Mouse (Mus musculus) gastrocnemius, adult 2 months (tissue): ENCODE measurements around the gene Usp21. TPM values are rescaled to one million over a fixed set of nuclear protein-coding genes. Genes with fewer than 3 reads are reported as not detected.
"Not testable (repeated sequence)": the region's sequence is repeated elsewhere in the genome, so short reads cannot be mapped to it uniquely, and the experiment has no call there.

Experiments
- DNase-seq: peaks from one replicate; pipeline ENCODE4 v3.0.0; 2022
- H3K27ac ChIP-seq: fragments of 200-600 bp; 2 replicates; pipeline ENCODE4 v1.8.1; 2022; ENCODE audit warnings: mild to moderate bottlenecking
- H3K4me3 ChIP-seq: fragments of 200-600 bp; 2 replicates; pipeline ENCODE4 v1.8.1; 2022; ENCODE audit warnings: mild to moderate bottlenecking, moderate library complexity
- CTCF ChIP-seq: fragments of 200-600 bp; IDR thresholded peaks from 2 replicates; pipeline ENCODE4 v1.8.1; 2022; ENCODE audit warnings: antibody characterized with exemption, mild to moderate bottlenecking, moderate library complexity
- intact Hi-C: fragments of 180-260 bp; cut with DNase I; formaldehyde crosslinking; loops from one replicate; pipeline ENCODE4 v1.15.1; 2025
- long read RNA-seq, 2 experiments: library from polyadenylated mRNA; stranded (forward); transcript quantifications; one replicate each; pipeline ENCODE4 v2.0.0; 2021
- total RNA-seq, 2 experiments: library from RNA; stranded (reverse); gene quantifications; 2 replicates each; pipeline ENCODE4 v1.2.3; 2021

Usp21 gene
- 10 to 100 TPM; 15.8 to 18.7 TPM for total RNA-seq
- long read RNA-seq, experiment 1, transcript Usp21-201 (13 exons, 2,219 nt) = major isoform, 24 of 34 reads
- long read RNA-seq, experiment 1, partial matches to known transcripts = 0 of 34 reads
- long read RNA-seq, experiment 1, other reads (novel, unspliced or antisense) = 8 of 34 reads
- long read RNA-seq, experiment 2, transcript Usp21-201 (13 exons, 2,219 nt) = major isoform, 10 of 18 reads
- long read RNA-seq, experiment 2, partial matches to known transcripts = 1 of 18 reads
- long read RNA-seq, experiment 2, other reads (novel, unspliced or antisense) = 5 of 18 reads

DNA sequence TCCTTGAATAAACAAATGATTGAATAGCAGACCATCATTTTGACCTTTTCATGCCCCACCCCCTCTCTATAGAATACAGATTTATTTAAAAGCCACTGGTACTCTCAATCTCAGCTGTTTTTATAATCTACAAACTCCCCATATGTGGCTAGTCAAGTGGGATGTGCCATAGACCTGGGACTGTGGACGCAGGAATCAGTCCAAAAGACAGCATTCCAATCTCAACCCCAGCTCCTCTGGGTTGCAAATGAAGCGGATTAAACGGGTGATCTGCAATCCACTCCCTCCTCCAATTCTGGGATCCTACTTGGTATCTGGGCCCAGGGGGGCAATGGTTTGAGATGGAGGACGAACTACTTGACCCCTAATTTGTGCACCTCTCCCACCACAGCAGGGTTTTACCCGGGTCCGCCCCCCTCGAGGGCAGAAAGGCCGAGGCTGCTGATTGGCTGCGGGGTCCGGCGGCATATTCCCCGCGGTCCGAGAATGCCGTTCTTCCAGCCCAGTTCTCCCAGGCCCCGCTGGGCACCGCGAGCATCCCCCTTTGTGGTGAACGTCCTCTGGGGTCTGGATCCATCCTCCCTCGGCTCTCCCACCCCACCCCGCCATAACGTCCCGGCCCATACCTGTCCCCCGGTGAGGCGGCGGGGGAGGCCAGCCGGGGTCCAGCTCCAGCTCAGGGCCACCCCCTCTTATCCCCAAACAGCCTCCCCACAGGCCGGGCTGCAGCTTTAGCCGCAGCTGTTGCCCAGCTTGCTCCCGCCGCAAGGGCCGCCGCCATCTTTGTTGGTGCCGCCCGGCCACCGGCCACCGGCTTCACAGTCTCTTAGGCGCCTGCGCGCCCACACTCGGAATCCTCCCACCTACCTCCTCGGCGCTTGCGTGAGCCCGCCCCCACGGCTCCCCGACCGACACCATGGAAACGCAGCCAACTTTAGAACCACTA is at the start of gene Usp21:
TSS of gene Usp21 (minus strand) at position 856 of the 946 bp plus-strand sequence.
- intact Hi-C loops = loop anchor here (2.0 to 10.0 kb wide), 2 partner anchors 17 to 173 kb away; partner anchors contain the start of genes B4galt3 and Cfap126
- no peak for TF ChIP-seq CTCF
- DNase-seq = peak; percentile 97
- Histone ChIP-seq H3K4me3 (peak within 1 kb of the TSS; percentile 92), H3K27ac (peak within 1 kb of the TSS; percentile 92)

DNA sequence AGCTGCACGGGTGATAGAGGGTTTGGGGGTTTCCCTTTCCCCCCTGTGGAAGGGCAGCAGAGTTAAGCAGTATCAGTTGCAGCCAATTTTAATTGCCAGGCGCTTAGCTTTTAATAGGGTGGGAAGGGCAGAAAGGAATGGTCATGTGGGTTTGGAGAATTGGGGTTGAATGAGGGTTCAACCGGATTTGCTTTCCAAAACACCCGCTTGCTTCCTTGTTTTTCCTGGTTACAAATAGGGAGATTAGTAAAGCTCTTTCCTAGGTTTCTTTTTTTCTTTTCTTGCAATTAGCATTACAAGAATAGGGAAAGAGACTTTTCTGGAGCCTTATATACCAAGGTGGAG is 42.4 kb upstream of the Usp21 start:
- TF ChIP-seq CTCF = no peak
- DNase-seq = no peak
- intact Hi-C loops = no loop called here
- Histone ChIP-seq H3K4me3 (peak overlapping the region; percentile 83), H3K27ac (peak overlapping the region; percentile 97)

GRCm38 (mm10) chr1:171329433-171330215 is 41.8 kb upstream of the Usp21 start:
- DNase-seq = peak; percentile 31
- Histone ChIP-seq H3K4me3 (peak overlapping the region; percentile 83), H3K27ac (peak overlapping the region; percentile 97)
- intact Hi-C loops = loop anchor here (1.0 to 2.0 kb wide), 2 partner anchors 16 to 35 kb away; partner anchors contain the start of genes Nit1, Pfdn2 and Ufc1
- no peak for TF ChIP-seq CTCF

DNA sequence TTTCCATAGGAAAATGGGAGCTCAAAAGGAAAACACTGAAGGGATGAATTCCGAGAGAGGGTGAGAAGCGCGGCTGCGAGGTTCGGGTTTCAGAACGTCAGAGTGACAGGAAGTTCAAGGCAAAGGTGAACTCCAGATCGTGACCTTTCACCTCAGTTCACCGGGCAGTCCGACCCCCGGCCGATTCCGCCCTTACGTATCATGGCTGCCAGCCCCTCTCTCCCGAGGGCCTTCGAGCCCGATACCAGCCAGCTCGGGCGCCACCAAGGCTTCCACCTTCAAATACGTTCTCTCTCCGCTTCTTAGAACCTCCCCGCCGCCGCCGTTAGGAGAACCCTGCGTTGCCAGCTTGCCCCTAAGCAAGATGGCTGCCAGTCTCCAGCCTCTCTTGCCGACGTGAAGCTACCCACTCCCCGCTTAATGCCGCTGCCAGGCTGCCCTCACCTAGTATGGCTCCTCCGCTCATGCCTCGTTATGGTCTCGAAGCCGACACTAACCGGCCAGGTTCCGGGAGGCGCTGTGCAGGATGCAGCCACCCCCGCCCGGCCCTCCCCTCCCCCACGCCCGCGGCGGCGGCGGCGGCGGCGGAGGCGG is 41.1 kb upstream of the Usp21 start, which contains the start of gene Dedd:
TSS of gene Dedd (plus strand) at position 307 of the 594 bp plus-strand sequence.
- intact Hi-C loops = loop anchor here (1.0 to 2.0 kb wide), 2 partner anchors 16 to 34 kb away; partner anchors contain the start of genes Nit1, Pfdn2 and Ufc1
- DNase-seq = peak; percentile 93
- TF ChIP-seq CTCF = peak; percentile 10; the same call in 1 of the 2 replicates
- Histone ChIP-seq H3K4me3 (peak within 1 kb of the TSS; percentile 83), H3K27ac (peak within 1 kb of the TSS; percentile 97)

DNA sequence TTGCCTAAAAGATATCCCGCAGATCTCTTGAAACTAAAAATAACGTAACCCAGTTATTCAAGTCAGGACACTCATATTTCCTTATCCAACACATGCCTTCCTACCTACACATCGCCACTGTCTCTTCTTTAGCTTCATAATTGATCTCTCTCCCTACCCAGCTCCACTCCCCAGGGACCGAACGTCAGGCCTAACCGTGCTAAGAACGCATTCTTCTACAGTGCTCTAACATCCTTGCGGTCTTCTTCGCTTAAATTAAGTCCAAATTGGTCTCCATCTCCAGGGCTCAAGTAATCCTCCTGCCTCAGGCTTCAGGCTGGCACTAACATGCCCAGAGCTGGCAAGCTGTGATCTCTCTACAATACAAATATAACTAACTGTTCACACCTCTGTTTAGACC is 40.5 kb upstream of the Usp21 start:
- intact Hi-C loops = loop anchor here (2.0 kb wide), 1 partner anchor 33 kb away; the partner anchor contains the start of gene Ufc1
- no peak for DNase-seq
- Histone ChIP-seq H3K27ac (peak overlapping the region; percentile 97), H3K4me3 (peak overlapping the region; percentile 83)
- no peak for TF ChIP-seq CTCF

DNA sequence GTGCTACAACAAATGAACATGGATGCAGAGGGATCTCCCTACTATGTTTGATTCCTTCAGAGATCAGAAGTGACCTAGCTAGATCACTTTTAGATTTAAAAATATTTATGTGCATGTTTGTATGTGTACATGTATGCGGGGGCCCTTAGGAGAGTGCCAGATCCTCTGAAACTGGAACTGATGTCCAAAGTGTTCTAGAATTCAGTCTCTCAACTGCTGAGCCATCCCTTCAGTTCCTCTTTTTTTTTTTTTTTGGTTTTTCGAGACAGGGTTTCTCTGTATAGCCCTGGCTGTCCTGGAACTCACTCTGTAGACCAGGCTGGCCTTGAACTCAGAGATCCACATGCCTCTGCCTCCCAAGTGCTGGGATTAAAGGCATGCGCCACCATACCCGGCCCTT is 38.8 kb upstream of the Usp21 start:
- H3K4me3 ChIP-seq, intact Hi-C loops, H3K27ac ChIP-seq, DNase-seq: not testable (repeated sequence)

- Histone ChIP-seq H3K4me3 (no peak overlapping the region), H3K27ac (no peak overlapping the region)
- DNase-seq = no peak
- no peak for TF ChIP-seq CTCF
- intact Hi-C loops = no loop called here
Measured at GRCm38 (mm10) chr1:171325571-171325970, 37.8 kb upstream of the Usp21 start.

GRCm38 (mm10) chr1:171322012-171322411 is 34.2 kb upstream of the Usp21 start:
- no peak for TF ChIP-seq CTCF
- H3K4me3 ChIP-seq = no peak overlapping the region
- H3K27ac ChIP-seq = no peak overlapping the region
- intact Hi-C loops = loop anchor here (2.0 kb wide), 2 partner anchors 37 to 157 kb away; no protein-coding TSS in a partner anchor
- DNase-seq = no peak

DNA sequence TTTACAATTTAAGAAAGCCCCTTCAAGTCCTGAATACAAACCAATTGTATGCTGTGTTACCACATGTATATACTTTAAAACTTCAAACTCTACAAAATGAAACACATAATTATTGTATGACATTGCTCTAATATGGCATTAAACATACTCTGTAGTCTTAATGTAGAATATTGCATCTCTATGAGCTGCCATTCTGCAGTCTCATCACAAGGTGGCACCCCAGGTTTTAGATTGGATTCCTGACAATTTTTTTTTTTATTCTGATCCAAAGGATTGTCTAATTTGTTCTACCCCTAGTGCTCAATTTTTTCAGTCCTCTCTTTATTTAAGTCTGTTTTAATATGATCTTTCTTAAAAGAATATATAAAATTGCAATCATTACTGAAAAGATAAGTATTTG is 33.6 kb upstream of the Usp21 start:
- Histone ChIP-seq H3K27ac (no peak overlapping the region), H3K4me3 (no peak overlapping the region)
- intact Hi-C loops = no loop called here
- no peak for DNase-seq
- TF ChIP-seq CTCF = peak; percentile 76

- peak overlapping the region; percentile 43 for H3K27ac ChIP-seq
- H3K4me3 ChIP-seq = peak overlapping the region; percentile 9
- intact Hi-C loops = no loop called here
- peak; percentile 48 for DNase-seq
- no peak for TF ChIP-seq CTCF
Measured at GRCm38 (mm10) chr1:171320151-171320550, 32.4 kb upstream of the Usp21 start.

DNA sequence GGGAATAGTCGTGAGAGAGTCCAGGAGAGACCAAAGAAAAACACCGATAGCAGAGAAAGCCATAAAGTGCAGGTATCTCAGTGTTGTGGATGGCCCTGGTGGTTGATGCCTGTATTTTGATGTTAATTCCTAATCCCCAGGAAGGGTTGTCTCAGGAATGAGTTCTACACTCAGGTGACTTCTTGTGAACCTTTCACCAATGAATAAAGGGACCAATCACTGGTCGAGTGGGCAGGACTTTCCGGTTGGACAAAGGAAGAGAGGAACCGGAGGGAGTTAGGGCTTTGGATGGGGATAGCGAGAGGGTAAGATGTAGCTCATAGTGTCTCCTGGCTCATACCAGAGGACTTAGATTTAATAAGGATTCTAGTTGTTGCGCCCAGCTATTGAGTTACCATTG is 32.0 kb upstream of the Usp21 start:
- intact Hi-C loops = no loop called here
- Histone ChIP-seq H3K27ac (peak overlapping the region; percentile 43; the same call in 1 of the 2 replicates), H3K4me3 (peak overlapping the region; percentile 9)
- no peak for DNase-seq
- no peak for TF ChIP-seq CTCF

DNA sequence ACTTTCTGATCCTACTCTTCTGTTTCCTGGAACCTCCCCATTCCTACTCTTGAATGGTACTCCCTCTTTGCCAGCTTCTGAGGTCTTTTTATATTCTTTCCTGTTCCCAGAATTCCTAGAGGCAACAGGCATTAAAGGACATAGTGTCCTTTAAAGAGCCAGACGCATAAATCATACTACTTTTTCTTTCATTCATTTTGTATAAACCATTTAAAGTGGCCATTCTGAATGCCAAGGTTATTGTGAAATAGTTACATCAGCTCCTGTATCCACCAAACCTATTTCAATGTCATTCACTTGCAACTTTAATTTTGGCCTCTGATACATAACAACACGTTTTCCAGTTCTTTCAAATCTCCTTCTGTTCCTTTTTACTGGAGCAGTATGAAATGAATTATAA is 21.5 kb upstream of the Usp21 start:
- no peak for DNase-seq
- no peak for TF ChIP-seq CTCF
- no peak overlapping the region for H3K4me3 ChIP-seq
- intact Hi-C loops = no loop called here
- H3K27ac ChIP-seq = no peak overlapping the region

- H3K4me3 ChIP-seq, DNase-seq, intact Hi-C loops: not testable (repeated sequence)
- peak overlapping the region; percentile 65 for H3K27ac ChIP-seq
Measured at GRCm38 (mm10) chr1:171306157-171306556, 18.4 kb upstream of the Usp21 start.
